Mouse (Mus musculus) embryonic facial prominence, embryonic 11.5 days (tissue): Measurements from ENCODE around the gene Marf1. TPM values are rescaled to one million over a fixed set of nuclear protein-coding genes. Genes with fewer than 3 reads are reported as not detected.
"Not testable (repeated sequence)": the region's sequence is repeated elsewhere in the genome, so short reads cannot be mapped to it uniquely, and the experiment has no call there.

Experiments used
- ATAC-seq: fragments of 200-750 bp; cut with Nextera tagmentation; replicated peaks from 2 replicates; pipeline ENCODE4 v1.8.0; 2017; ENCODE audit warnings: low read depth; ENCODE audit not compliant: insufficient number of reproducible peaks, low FRiP score, low TSS enrichment
- DNase-seq: peaks from one replicate; pipeline ENCODE4 v3.0.0-alpha.2; 2015; ENCODE audit warnings: low spot score
- H3K27ac ChIP-seq: fragments of 300-500 bp; sonication (generic); replicated peaks from 2 replicates; pipeline ENCODE4 v1.5.1; 2014; ENCODE audit warnings: mild to moderate bottlenecking, low read depth, low read length, control low read depth
- H3K27me3 ChIP-seq: fragments of 300-500 bp; sonication (generic); 2 replicates; pipeline ENCODE4 v1.6.1; 2014; ENCODE audit warnings: mild to moderate bottlenecking, low read length, moderate library complexity, mixed read lengths; ENCODE audit not compliant: control insufficient read depth, insufficient read depth
- H3K36me3 ChIP-seq: fragments of 300-500 bp; sonication (generic); replicated peaks from 2 replicates; pipeline ENCODE4 v1.6.1; 2014; ENCODE audit warnings: low read depth, mild to moderate bottlenecking, low read length, moderate library complexity, mixed read lengths; ENCODE audit not compliant: control insufficient read depth, insufficient read depth
- H3K4me1 ChIP-seq: fragments of 300-500 bp; sonication (generic); 2 replicates; pipeline ENCODE4 v1.6.1; 2014; ENCODE audit warnings: low read length, mixed read lengths; ENCODE audit not compliant: control insufficient read depth, insufficient read depth
- H3K4me2 ChIP-seq: fragments of 300-500 bp; sonication (generic); 2 replicates; pipeline ENCODE4 v1.6.1; 2014; ENCODE audit warnings: low read depth, mild to moderate bottlenecking, control low read depth, low read length, moderate library complexity
- H3K4me3 ChIP-seq: fragments of 300-500 bp; sonication (generic); 2 replicates; pipeline ENCODE4 v1.5.1; 2014; ENCODE audit warnings: low read depth, low read length, control low read depth
- H3K9ac ChIP-seq: fragments of 300-500 bp; sonication (generic); replicated peaks from 2 replicates; pipeline ENCODE4 v1.6.1; 2014; ENCODE audit warnings: mild to moderate bottlenecking, control low read depth, low read length
- H3K9me3 ChIP-seq: fragments of 300-500 bp; sonication (generic); replicated peaks from 2 replicates; pipeline ENCODE4 v1.6.1; 2016; ENCODE audit warnings: mild to moderate bottlenecking, low read length, inconsistent platforms, mixed read lengths; ENCODE audit not compliant: control insufficient read depth
- WGBS: fragments of 180-500 bp; shearing (Covaris S2); extraction: QIAGEN DNeasy Blood & Tissue Kit; methylation state at CpG from one replicate; pipeline ENCODE4 v1.1.7; 2014; 5-methylcytosine and 5-hydroxymethylcytosine counted together
- polyA plus RNA-seq: library from polyadenylated mRNA; unstranded; fragments of >200 nt; fragmentation: Nextera tagmentation; extraction: Ambion mirVana; gene quantifications from 2 replicates; pipeline ENCODE4 v1.2.1, GENCODE M21; 2014

Marf1 gene
- polyA plus RNA-seq, 1 experiment from 2014 or later, result 19.1 TPM

- no peaks in the 10 kb centered on the region for H3K9me3 ChIP-seq
- no peak for ATAC-seq
- DNase-seq, result no peak
- 85% methylated on average over 3 of the region's 3 CpGs for WGBS
- no peak overlapping the region for H3K4me3 ChIP-seq
- H3K27ac ChIP-seq, result no peak overlapping the region
- H3K27me3 ChIP-seq, result no peaks in the 10 kb centered on the region
- H3K9ac ChIP-seq, result no peak overlapping the region
- no peaks in the 10 kb centered on the region for H3K4me1 ChIP-seq
- H3K4me2 ChIP-seq, result no peak overlapping the region
- H3K36me3 ChIP-seq, result no peaks in the 10 kb centered on the region
These were observed 73.9 kb downstream of the Marf1 start for GRCm38 (mm10) chr16:14089296-14089695.

GRCm38 (mm10) chr16:14088249-14088648 is 74.9 kb downstream of the Marf1 start:
- 75% methylated on average over 3 of the region's 3 CpGs for WGBS
- H3K27me3 ChIP-seq, result no peaks in the 10 kb centered on the region
- no peak overlapping the region for H3K4me2 ChIP-seq
- H3K36me3 ChIP-seq, result no peaks in the 10 kb centered on the region
- DNase-seq, result no peak
- no peaks in the 10 kb centered on the region for H3K4me1 ChIP-seq
- no peak overlapping the region for H3K27ac ChIP-seq
- ATAC-seq, result no peak
- H3K4me3 ChIP-seq, result no peak overlapping the region
- H3K9ac ChIP-seq, result no peak overlapping the region
- H3K9me3 ChIP-seq, result no peaks in the 10 kb centered on the region

- Histone ChIP-seq H3K4me3 (no peak overlapping the region), H3K4me1 (no peaks in the 10 kb centered on the region), H3K36me3 (no peaks in the 10 kb centered on the region), H3K9me3 (no peaks in the 10 kb centered on the region), H3K27me3 (no peaks in the 10 kb centered on the region), H3K27ac (no peak overlapping the region), H3K9ac (no peak overlapping the region), H3K4me2 (no peak overlapping the region)
- ATAC-seq (no peak), DNase-seq (no peak)
- WGBS, result 81% methylated on average over 2 of the region's 2 CpGs
These were observed 80.2 kb downstream of the Marf1 start for GRCm38 (mm10) chr16:14082925-14083324.

GRCm38 (mm10) chr16:14070471-14071169 is 92.5 kb downstream of the Marf1 start:
- WGBS, result 66% methylated on average over 5 of the region's 5 CpGs
- H3K4me3 ChIP-seq, result no peak overlapping the region
- H3K27me3 ChIP-seq, result no peaks in the 10 kb centered on the region
- no peaks in the 10 kb centered on the region for H3K36me3 ChIP-seq
- ATAC-seq (no peak), DNase-seq (no peak)
- no peak overlapping the region for H3K9ac ChIP-seq
- no peak overlapping the region for H3K27ac ChIP-seq
- no peaks in the 10 kb centered on the region for H3K4me1 ChIP-seq
- H3K9me3 ChIP-seq, result no peaks in the 10 kb centered on the region
- no peak overlapping the region for H3K4me2 ChIP-seq

- not testable (repeated sequence) for ATAC-seq, H3K4me2 ChIP-seq, H3K9ac ChIP-seq, DNase-seq, H3K4me3 ChIP-seq, H3K9me3 ChIP-seq, H3K36me3 ChIP-seq, H3K27ac ChIP-seq, H3K27me3 ChIP-seq, H3K4me1 ChIP-seq
- 75% methylated on average over 2 of the region's 2 CpGs for WGBS
These were observed 94.5 kb downstream of the Marf1 start for GRCm38 (mm10) chr16:14068701-14069100.

GRCm38 (mm10) chr16:14066571-14066970 is 96.6 kb downstream of the Marf1 start:
- WGBS, result 73% methylated on average over 4 of the region's 4 CpGs

GRCm38 (mm10) chr16:14059869-14060268 is 103.3 kb downstream of the Marf1 start:
- 82% methylated on average over 5 of the region's 5 CpGs for WGBS
- Histone ChIP-seq H3K4me3 (no peak overlapping the region), H3K27ac (no peak overlapping the region), H3K9me3 (no peaks in the 10 kb centered on the region), H3K36me3 (no peaks in the 10 kb centered on the region), H3K4me2 (no peak overlapping the region), H3K9ac (no peak overlapping the region), H3K4me1 (no peaks in the 10 kb centered on the region), H3K27me3 (no peaks in the 10 kb centered on the region)
- ATAC-seq (no peak), DNase-seq (no peak)

More at GRCm38 (mm10) chr16:14066571-14066970, 96.6 kb downstream of the Marf1 start:
- not testable (repeated sequence) for ATAC-seq, H3K27ac ChIP-seq, H3K4me2 ChIP-seq, H3K4me1 ChIP-seq, H3K9ac ChIP-seq, H3K27me3 ChIP-seq, H3K36me3 ChIP-seq, H3K9me3 ChIP-seq, DNase-seq, H3K4me3 ChIP-seq
